Mouse (Mus musculus): Measurements from ENCODE around the gene Eef1g.

DNA sequence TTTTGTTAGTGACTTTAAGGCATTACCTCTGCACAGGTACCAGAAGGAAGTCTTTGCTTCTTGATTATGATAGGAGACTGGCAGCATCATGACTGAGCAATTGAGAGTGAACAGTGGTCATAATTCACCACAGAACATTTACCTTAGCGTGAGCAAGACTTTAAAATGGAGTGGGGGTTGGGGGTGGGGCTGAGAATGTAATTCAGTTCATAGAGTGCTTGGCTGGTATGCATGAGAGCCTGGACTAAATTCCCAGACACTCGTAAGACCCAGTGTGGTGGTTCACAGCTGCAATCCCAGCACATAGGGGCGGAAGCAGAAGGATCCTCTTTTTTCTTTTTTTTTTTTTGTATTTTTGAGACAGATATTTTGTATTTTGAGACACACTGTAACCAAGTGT, 52.5 kb downstream of the Eef1g start:
- TF ChIP-seq CTCF (IDR thresholded peaks at IDR 0.05; ENCODE audit: insufficient read depth, low read length) (no peak), POLR2A (IDR thresholded peaks at IDR 0.05; ENCODE audit: borderline replicate concordance, extremely low read depth, low read depth, low read length) (no peak)
